Mouse (Mus musculus): Measurements from ENCODE around the gene Krtap10-4.
"Not testable (repeated sequence)": the region's sequence is repeated elsewhere in the genome, so short reads cannot be mapped to it uniquely, and the experiment has no call there.

Krtap10-4 gene

GRCm38 (mm10) chr10:77826951-77827350, at the start of gene Krtap10-4:
Krtap10-4 (minus strand) TSS chr10:77827095.
- ATAC-seq (ENCODE audit: low TSS enrichment), result no peak

GRCm38 (mm10) chr10:77869651-77870050, 42.8 kb upstream of the Krtap10-4 start:
- no peak for ATAC-seq (ENCODE audit: low TSS enrichment)

GRCm38 (mm10) chr10:77867546-77867945, 40.7 kb upstream of the Krtap10-4 start:
- no peak for ATAC-seq (ENCODE audit: low TSS enrichment)

- no peak for ATAC-seq (ENCODE audit: low TSS enrichment)
These were observed 37.9 kb upstream of the Krtap10-4 start for GRCm38 (mm10) chr10:77864762-77865143.

GRCm38 (mm10) chr10:77864067-77864761, 37.3 kb upstream of the Krtap10-4 start:
- ATAC-seq (ENCODE audit: low TSS enrichment), result no peak

- ATAC-seq (ENCODE audit: low TSS enrichment), result no peak
These were observed 34.8 kb upstream of the Krtap10-4 start, which contains the start of gene Gm3285 for GRCm38 (mm10) chr10:77861675-77862074. Gm3285 (plus strand) TSS chr10:77861975.

- ATAC-seq (ENCODE audit: low TSS enrichment), result no peak
These were observed 25.7 kb upstream of the Krtap10-4 start, which contains the start of gene Gm10318 for GRCm38 (mm10) chr10:77852559-77852958. Gm10318 (plus strand) TSS chr10:77852859.

- no peak for ATAC-seq (ENCODE audit: low TSS enrichment)
These were observed 20.6 kb upstream of the Krtap10-4 start for GRCm38 (mm10) chr10:77847538-77847937.

- no peak for ATAC-seq (ENCODE audit: low TSS enrichment)
These were observed 20.1 kb upstream of the Krtap10-4 start for GRCm38 (mm10) chr10:77846961-77847360.

- no peak for ATAC-seq (ENCODE audit: low TSS enrichment)
These were observed 19.6 kb upstream of the Krtap10-4 start, which contains the start of gene Gm36176 for GRCm38 (mm10) chr10:77846503-77846902. Gm36176 (plus strand) TSS chr10:77846803.

- no peak for ATAC-seq (ENCODE audit: low TSS enrichment)
These were observed 12.1 kb upstream of the Krtap10-4 start for GRCm38 (mm10) chr10:77839006-77839405.

GRCm38 (mm10) chr10:77835647-77836046, 8.8 kb upstream of the Krtap10-4 start, which contains the start of gene Krtap10-10:
Krtap10-10 (plus strand) TSS chr10:77835947.
- no peak for ATAC-seq (ENCODE audit: low TSS enrichment)

- no peak for ATAC-seq (ENCODE audit: low TSS enrichment)
These were observed 7.7 kb downstream of the Krtap10-4 start for GRCm38 (mm10) chr10:77819203-77819602.

- ATAC-seq (ENCODE audit: low TSS enrichment), result no peak
These were observed 8.4 kb downstream of the Krtap10-4 start for GRCm38 (mm10) chr10:77818523-77818922.

GRCm38 (mm10) chr10:77815514-77815913, 11.4 kb downstream of the Krtap10-4 start:
- ATAC-seq (ENCODE audit: low TSS enrichment), result no peak

- ATAC-seq (ENCODE audit: low TSS enrichment), result no peak
These were observed 12.5 kb downstream of the Krtap10-4 start, which contains the start of gene Gm2696 for GRCm38 (mm10) chr10:77814382-77814781. Gm2696 (plus strand) TSS chr10:77814682.

GRCm38 (mm10) chr10:77811743-77812142, 15.2 kb downstream of the Krtap10-4 start, which contains the start of gene Gm9507:
Gm9507 (minus strand) TSS chr10:77811843.
- no peak for ATAC-seq (ENCODE audit: low TSS enrichment)

GRCm38 (mm10) chr10:77804095-77804494, 22.8 kb downstream of the Krtap10-4 start:
- ATAC-seq (ENCODE audit: low TSS enrichment), result no peak

GRCm38 (mm10) chr10:77798921-77799508, 27.9 kb downstream of the Krtap10-4 start, which contains the start of gene Gm19668:
Gm19668 (minus strand) TSS chr10:77799133.
- ATAC-seq (ENCODE audit: low TSS enrichment), result no peak

GRCm38 (mm10) chr10:77798164-77798920, 28.6 kb downstream of the Krtap10-4 start:
- ATAC-seq (ENCODE audit: low TSS enrichment), result not testable (repeated sequence)

GRCm38 (mm10) chr10:77797677-77798076, 29.2 kb downstream of the Krtap10-4 start:
- no peak for ATAC-seq (ENCODE audit: low TSS enrichment)

GRCm38 (mm10) chr10:77794976-77795375, 31.9 kb downstream of the Krtap10-4 start, which contains the start of gene Gm9639:
Gm9639 (minus strand) TSS chr10:77795076.
- no peak for ATAC-seq (ENCODE audit: low TSS enrichment)
